Mouse (Mus musculus) ES-E14 (cell line): ENCODE results near the gene Meltf. TPM values are rescaled to one million over a fixed set of nuclear protein-coding genes. Genes with fewer than 3 reads are reported as not detected.

Experiments
- DNase-seq: peaks from one replicate; pipeline ENCODE4 v3.0.0-alpha.2; 2013; ENCODE audit warnings: low read depth, low spot score
- H3K27ac ChIP-seq: 2 replicates; pipeline ENCODE4 v1.5.1; 2012; ENCODE audit warnings: low read depth, mild to moderate bottlenecking, low read length, moderate library complexity, mixed read lengths; ENCODE audit not compliant: poor library complexity, insufficient read depth, severe bottlenecking
- H3K36me3 ChIP-seq: 2 replicates; pipeline ENCODE4 v1.6.1; 2012; ENCODE audit warnings: mild to moderate bottlenecking, low read length, moderate library complexity, mixed read lengths; ENCODE audit not compliant: control insufficient read depth, poor library complexity, insufficient read depth, severe bottlenecking
- H3K4me1 ChIP-seq, 2 experiments: fragments of 150-350 bp in 1 of 2; sonication (generic) in 1 of 2; 2 replicates each; pipeline ENCODE4 v1.6.1; 2012; ENCODE audit warnings: low read length in 2 of 2, mild to moderate bottlenecking in 1 of 2, mixed read lengths in 1 of 2; ENCODE audit not compliant: control insufficient read depth in 2 of 2, insufficient read depth in 2 of 2, poor library complexity in 1 of 2
- H3K4me3 ChIP-seq, 2 experiments: fragments of 150-350 bp in 1 of 2; sonication (generic) in 1 of 2; 2 replicates each; pipeline ENCODE4 v1.5.1; 2012; ENCODE audit warnings: low read length in 2 of 2, low read depth in 1 of 2, mild to moderate bottlenecking in 1 of 2, mixed read lengths in 1 of 2; ENCODE audit not compliant: insufficient read depth in 1 of 2, poor library complexity in 1 of 2, severe bottlenecking in 1 of 2
- H3K9ac ChIP-seq: 2 replicates; pipeline ENCODE4 v1.6.1; 2012; ENCODE audit warnings: low read depth, mild to moderate bottlenecking, low read length, mixed read lengths; ENCODE audit not compliant: poor library complexity, insufficient read depth, severe bottlenecking
- H3K9me3 ChIP-seq: fragments of 150-350 bp; sonication (generic); 2 replicates; pipeline ENCODE4 v1.6.1; 2012; ENCODE audit warnings: low read depth, mild to moderate bottlenecking, low read length; ENCODE audit not compliant: control insufficient read depth, insufficient read depth
- CHD2 ChIP-seq: IDR thresholded peaks from 2 replicates; pipeline ENCODE4 v1.6.1; 2014; ENCODE audit warnings: mild to moderate bottlenecking, low read depth, low read length, inconsistent platforms
- HCFC1 ChIP-seq: IDR thresholded peaks from 2 replicates; pipeline ENCODE4 v1.6.1; 2012; ENCODE audit warnings: low read length, inconsistent platforms, borderline replicate concordance; ENCODE audit not compliant: insufficient read depth
- MAFK ChIP-seq: IDR thresholded peaks from 2 replicates; pipeline ENCODE4 v1.6.1; 2014; ENCODE audit warnings: mild to moderate bottlenecking, low read depth, low read length, inconsistent platforms; ENCODE audit not compliant: insufficient read depth
- ZC3H11A ChIP-seq: IDR thresholded peaks from 2 replicates; pipeline ENCODE4 v1.6.1; 2012; ENCODE audit warnings: low read depth, mild to moderate bottlenecking, inconsistent platforms, low read length, borderline replicate concordance
- ZNF384 ChIP-seq: IDR thresholded peaks from 2 replicates; pipeline ENCODE4 v1.6.1; 2012; ENCODE audit warnings: low read depth, low read length, inconsistent platforms
- in situ Hi-C, 2 experiments: fragments of 600-800 bp; cut with MboI; formaldehyde crosslinking; loops; one replicate each; pipeline ENCODE4 v1.15.1; 2025; ENCODE audit warnings: low sequenced_read_pairs in 2 of 2, inconsistent platforms in 1 of 2; ENCODE audit not compliant: unreplicated experiment in 2 of 2
- total RNA-seq: library from RNA; depleted of rRNA; stranded (reverse); fragments of 300-350 nt; gene quantifications from 2 replicates; pipeline ENCODE4 v1.2.3, GENCODE M21; 2012; rRNA removed

Gene Meltf
- 0.40 and 0.58 TPM in 2 replicates for total RNA-seq

- Histone ChIP-seq H3K27ac (no peak within 1 kb of the TSS), H3K4me3 (peak within 1 kb of the TSS; percentile 9 to 21; a peak in 2 of 4 replicates)
- in situ Hi-C loops, result no loop called here
Observed at GRCm38 (mm10) chr16:31878573-31879257, at the start of gene Meltf. Gene Meltf (plus strand): TSS chr16:31878810.

GRCm38 (mm10) chr16:31830726-31831125 is 47.9 kb upstream of the Meltf start:
- H3K4me1 ChIP-seq, result peaks cover 2% of the 10 kb centered on the region in 2 experiments; a peak in 2 of 4 replicates
- no peak for DNase-seq
- in situ Hi-C loops, result no loop called here

More at GRCm38 (mm10) chr16:31878573-31879257, at the start of gene Meltf:
- Histone ChIP-seq H3K9ac (no peak within 1 kb of the TSS; the same call in 1 of the 2 replicates), H3K9me3 (no peaks in the 10 kb centered on the region), H3K36me3 (peaks cover 4% of the 10 kb centered on the region; the same call in 1 of the 2 replicates), H3K4me1 (peaks cover 0 to 6% of the 10 kb centered on the region in 2 experiments; a peak in 1 of 4 replicates)
- no peak for DNase-seq
- TF ChIP-seq MAFK, result no peak
- TF ChIP-seq CHD2, result no peak
- no peak for TF ChIP-seq HCFC1
- no peak for TF ChIP-seq ZC3H11A
- TF ChIP-seq ZNF384, result no peak

GRCm38 (mm10) chr16:31832630-31833422 is 45.8 kb upstream of the Meltf start:
- no peaks in the 10 kb centered on the region for H3K4me1 ChIP-seq
- no peaks in the 10 kb centered on the region for H3K9me3 ChIP-seq
- TF ChIP-seq HCFC1 (no peak), ZNF384 (no peak), CHD2 (no peak), MAFK (no peak), ZC3H11A (no peak)
- no peak overlapping the region for H3K4me3 ChIP-seq
- in situ Hi-C loops, result no loop called here
- peaks cover 4% of the 10 kb centered on the region for H3K36me3 ChIP-seq
- no peak overlapping the region for H3K9ac ChIP-seq
- H3K27ac ChIP-seq, result no peak overlapping the region
- no peak for DNase-seq

More at GRCm38 (mm10) chr16:31830726-31831125, 47.9 kb upstream of the Meltf start:
- H3K36me3 ChIP-seq, result peaks cover 2% of the 10 kb centered on the region; the same call in 1 of the 2 replicates
- H3K9me3 ChIP-seq, result no peaks in the 10 kb centered on the region
- no peak overlapping the region for H3K9ac ChIP-seq
- no peak overlapping the region for H3K4me3 ChIP-seq
- TF ChIP-seq ZC3H11A (no peak), HCFC1 (no peak), CHD2 (no peak), MAFK (no peak), ZNF384 (no peak)
- H3K27ac ChIP-seq, result no peak overlapping the region

- in situ Hi-C loops, result no loop called here
- Histone ChIP-seq H3K9me3 (no peaks in the 10 kb centered on the region), H3K4me3 (no peak overlapping the region), H3K27ac (no peak overlapping the region), H3K9ac (no peak overlapping the region), H3K4me1 (no peaks in the 10 kb centered on the region), H3K36me3 (peaks cover 4% of the 10 kb centered on the region)
- no peak for DNase-seq
- TF ChIP-seq CHD2 (no peak), MAFK (no peak), ZC3H11A (no peak), ZNF384 (no peak), HCFC1 (no peak)
Observed at GRCm38 (mm10) chr16:31834011-31834584, 44.5 kb upstream of the Meltf start.
